Mouse (Mus musculus) hindbrain, embryonic 12.5 days (tissue): ENCODE results near the gene Ankrd12. TPM values are rescaled to one million over a fixed set of nuclear protein-coding genes. Genes with fewer than 3 reads are reported as not detected.

Experiments used
- ATAC-seq: fragments of 200-750 bp; cut with Nextera tagmentation; 2 replicates; pipeline ENCODE4 v1.8.0; 2017; ENCODE audit warnings: moderate TSS enrichment; ENCODE audit not compliant: low FRiP score
- H3K27ac ChIP-seq: fragments of 300-500 bp; sonication (generic); 2 replicates; pipeline ENCODE4 v1.5.1; 2016; ENCODE audit warnings: mild to moderate bottlenecking
- H3K27me3 ChIP-seq: fragments of 300-500 bp; sonication (generic); 2 replicates; pipeline ENCODE4 v1.6.1; 2016; ENCODE audit warnings: mild to moderate bottlenecking
- H3K36me3 ChIP-seq: fragments of 300-500 bp; sonication (generic); 2 replicates; pipeline ENCODE4 v1.6.1; 2016; ENCODE audit warnings: mild to moderate bottlenecking
- H3K4me1 ChIP-seq: fragments of 300-500 bp; sonication (generic); 2 replicates; pipeline ENCODE4 v1.6.1; 2016
- H3K4me2 ChIP-seq: fragments of 300-500 bp; sonication (generic); replicated peaks from 2 replicates; pipeline ENCODE4 v1.6.1; 2016; ENCODE audit warnings: mild to moderate bottlenecking
- H3K4me3 ChIP-seq: fragments of 300-500 bp; sonication (generic); 2 replicates; pipeline ENCODE4 v1.5.1; 2016; ENCODE audit warnings: mild to moderate bottlenecking
- H3K9ac ChIP-seq: fragments of 300-500 bp; sonication (generic); 2 replicates; pipeline ENCODE4 v1.6.1; 2016; ENCODE audit warnings: mild to moderate bottlenecking, moderate library complexity
- H3K9me3 ChIP-seq: fragments of 300-500 bp; sonication (generic); replicated peaks from 2 replicates; pipeline ENCODE4 v1.6.1; 2016; ENCODE audit warnings: mild to moderate bottlenecking
- WGBS: fragments of 180-500 bp; shearing (Covaris S2); methylation state at CpG from one replicate; pipeline ENCODE4 v1.1.7; 2016; 5-methylcytosine and 5-hydroxymethylcytosine counted together
- polyA plus RNA-seq: library from polyadenylated mRNA; unstranded; fragments of >200 nt; fragmentation: Nextera tagmentation; extraction: Ambion mirVana; gene quantifications from 2 replicates; pipeline ENCODE4 v1.2.1, GENCODE M21; 2016

The Ankrd12 gene
- polyA plus RNA-seq, result 70.7 and 78.1 TPM in 2 replicates

DNA sequence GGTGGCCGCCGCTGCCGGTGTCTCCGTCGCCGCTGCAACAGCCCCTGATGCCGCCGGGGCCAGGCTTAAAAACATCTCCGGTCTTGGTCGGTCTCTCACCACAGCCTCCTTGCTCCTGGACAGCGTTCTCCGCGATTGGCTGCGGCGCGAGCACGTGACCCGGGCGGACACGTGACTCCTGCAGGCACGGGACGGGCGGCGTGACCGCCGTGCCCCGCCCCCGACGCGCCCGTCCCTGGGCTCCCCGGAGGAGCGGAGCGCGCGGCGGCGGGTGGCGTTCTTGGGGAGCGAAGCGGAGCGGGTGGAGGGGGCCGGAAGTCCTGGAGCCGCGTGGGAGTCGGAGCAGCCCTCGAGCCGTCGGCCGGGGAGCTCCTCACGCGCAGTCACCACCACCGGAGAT, at the start of gene Ankrd12:
Gene Ankrd12, minus strand, starts transcription at position 156 of the 400 bp plus-strand sequence.
- 0 out of 2 replicates have a peak, but pooled peaks cover 3% of the 10 kb centered on the region for H3K27me3 ChIP-seq
- peak within 1 kb of the TSS; percentile 88 for H3K4me3 ChIP-seq
- H3K9me3 ChIP-seq, result no peaks in the 10 kb centered on the region
- peaks cover 17% of the 10 kb centered on the region; the same call in 1 of the 2 replicates for H3K4me1 ChIP-seq
- ATAC-seq, result peak; percentile 98
- H3K27ac ChIP-seq, result peak within 1 kb of the TSS; percentile 95
- peaks cover 15% of the 10 kb centered on the region for H3K36me3 ChIP-seq
- H3K9ac ChIP-seq, result peak within 1 kb of the TSS; percentile 81
- H3K4me2 ChIP-seq, result peak within 1 kb of the TSS; percentile 85
- under 1% methylated on average over 53 of the region's 53 CpGs for WGBS

DNA sequence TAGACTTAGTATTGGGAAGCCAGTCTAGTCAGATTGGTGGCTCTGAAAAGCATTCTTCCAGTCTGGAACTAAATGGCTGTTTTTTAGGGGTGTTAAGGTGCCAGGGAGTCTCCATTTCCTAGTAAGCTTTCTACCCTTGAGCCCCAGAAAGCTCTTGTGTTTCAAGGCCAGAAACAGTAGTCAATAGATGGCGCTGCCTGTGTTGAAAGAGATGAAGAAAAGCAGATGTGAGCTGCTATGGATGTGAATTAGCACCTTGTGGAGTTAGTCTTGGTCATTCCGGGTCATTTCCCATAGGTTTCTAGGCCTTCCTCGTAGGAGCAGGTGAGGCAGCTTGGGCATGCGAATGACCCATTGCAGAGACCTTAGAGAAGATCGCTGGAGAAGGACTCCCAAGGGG, 48.3 kb upstream of the Ankrd12 start:
- WGBS, result 77% methylated on average over 5 of the region's 5 CpGs
- H3K9ac ChIP-seq, result no peak overlapping the region
- no peak overlapping the region for H3K4me3 ChIP-seq
- no peak for ATAC-seq
- peaks cover 14% of the 10 kb centered on the region for H3K36me3 ChIP-seq
- no peak overlapping the region for H3K27ac ChIP-seq
- peaks cover 7% of the 10 kb centered on the region for H3K4me1 ChIP-seq
- H3K27me3 ChIP-seq, result no peaks in the 10 kb centered on the region
- H3K9me3 ChIP-seq, result no peaks in the 10 kb centered on the region
- H3K4me2 ChIP-seq, result no peak overlapping the region

DNA sequence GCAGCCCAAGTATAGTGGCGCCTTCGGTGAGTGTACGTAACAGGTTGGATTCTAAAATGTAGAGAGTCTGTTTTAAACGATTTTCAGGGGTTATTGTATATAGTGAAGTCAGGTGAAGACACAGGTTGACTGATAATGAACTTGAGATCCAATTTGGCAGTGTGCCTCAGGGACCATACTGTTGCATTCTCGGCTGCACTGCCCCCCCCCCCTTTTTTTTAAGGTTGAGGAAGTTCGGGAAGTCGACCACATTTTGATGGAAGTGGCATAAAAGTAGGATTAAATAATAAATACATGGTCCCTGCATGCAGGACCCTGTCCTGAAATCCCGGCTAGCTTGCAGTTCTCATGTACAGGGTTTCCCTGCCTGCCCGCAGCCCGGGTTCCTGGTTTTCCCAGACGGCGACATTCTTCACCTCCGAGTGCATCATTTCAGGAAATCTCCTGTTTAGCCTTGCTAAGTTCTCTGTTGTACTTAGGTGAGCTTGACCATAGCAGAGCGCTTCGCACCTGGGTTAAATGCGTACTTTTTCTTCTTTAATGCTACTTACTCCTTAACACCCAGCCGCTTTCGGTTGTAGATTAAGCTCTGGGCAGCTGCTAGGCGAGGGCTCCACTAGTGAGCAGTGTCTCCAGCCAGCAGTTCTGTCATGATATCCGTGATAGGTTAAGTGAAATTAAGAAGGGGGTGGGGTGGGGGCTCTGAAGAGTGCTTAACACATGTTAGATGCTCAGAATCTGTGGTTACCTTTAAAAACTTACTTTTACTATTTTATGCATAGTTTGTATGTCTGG, 47.1 kb upstream of the Ankrd12 start:
- peak overlapping the region; percentile 70; the same call in 1 of the 2 replicates for H3K27ac ChIP-seq
- H3K9me3 ChIP-seq, result no peaks in the 10 kb centered on the region
- peak overlapping the region; percentile 77 for H3K9ac ChIP-seq
- peaks cover 7% of the 10 kb centered on the region for H3K4me1 ChIP-seq
- peak overlapping the region; percentile 81 for H3K4me3 ChIP-seq
- no peaks in the 10 kb centered on the region for H3K27me3 ChIP-seq
- ATAC-seq, result peak; percentile 24; the same call in 1 of the 2 replicates
- peak overlapping the region; percentile 67 for H3K4me2 ChIP-seq
- 2% methylated on average over 20 of the region's 20 CpGs for WGBS
- peaks cover 22% of the 10 kb centered on the region for H3K36me3 ChIP-seq

- peak; percentile 80 for ATAC-seq
- Histone ChIP-seq H3K9ac (peak within 1 kb of the TSS; percentile 77), H3K4me2 (peak within 1 kb of the TSS; percentile 67), H3K27me3 (no peaks in the 10 kb centered on the region), H3K27ac (peak within 1 kb of the TSS; percentile 70; the same call in 1 of the 2 replicates), H3K9me3 (no peaks in the 10 kb centered on the region), H3K36me3 (peaks cover 25% of the 10 kb centered on the region), H3K4me3 (peak within 1 kb of the TSS; percentile 81), H3K4me1 (peaks cover 7% of the 10 kb centered on the region)
- WGBS, result 6% methylated on average over 45 of the region's 45 CpGs
Observed at GRCm38 (mm10) chr17:66123066-66123815, 46.4 kb upstream of the Ankrd12 start, which contains the start of gene Ddx11. Gene Ddx11 (plus strand): TSS chr17:66123520.

DNA sequence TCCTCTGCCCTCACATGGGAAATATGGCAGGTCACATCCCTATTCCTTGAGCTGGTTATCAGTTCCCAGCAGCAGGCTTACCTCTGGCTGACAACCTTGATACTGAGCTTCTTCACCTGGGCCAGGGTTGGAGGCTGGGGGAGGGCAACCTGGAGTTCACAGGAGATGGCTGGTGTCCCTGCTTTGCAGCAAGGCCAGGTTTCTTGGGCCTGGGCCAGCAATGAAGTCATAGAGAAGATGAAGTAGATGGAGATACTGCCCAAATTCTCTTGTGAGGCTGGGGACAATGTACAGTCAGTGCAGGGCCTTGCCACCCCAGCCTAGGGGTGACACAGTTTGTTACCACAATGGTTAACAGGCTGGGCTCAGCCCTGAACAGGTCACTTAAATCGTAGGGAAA, 43.8 kb upstream of the Ankrd12 start:
- Histone ChIP-seq H3K27ac (no peak overlapping the region), H3K4me1 (peaks cover 7% of the 10 kb centered on the region), H3K4me2 (no peak overlapping the region), H3K4me3 (no peak overlapping the region), H3K9me3 (no peaks in the 10 kb centered on the region), H3K9ac (no peak overlapping the region), H3K27me3 (no peaks in the 10 kb centered on the region), H3K36me3 (peaks cover 42% of the 10 kb centered on the region)
- ATAC-seq, result no peak
- WGBS, result 87% methylated on average over 1 of the region's 1 CpGs

DNA sequence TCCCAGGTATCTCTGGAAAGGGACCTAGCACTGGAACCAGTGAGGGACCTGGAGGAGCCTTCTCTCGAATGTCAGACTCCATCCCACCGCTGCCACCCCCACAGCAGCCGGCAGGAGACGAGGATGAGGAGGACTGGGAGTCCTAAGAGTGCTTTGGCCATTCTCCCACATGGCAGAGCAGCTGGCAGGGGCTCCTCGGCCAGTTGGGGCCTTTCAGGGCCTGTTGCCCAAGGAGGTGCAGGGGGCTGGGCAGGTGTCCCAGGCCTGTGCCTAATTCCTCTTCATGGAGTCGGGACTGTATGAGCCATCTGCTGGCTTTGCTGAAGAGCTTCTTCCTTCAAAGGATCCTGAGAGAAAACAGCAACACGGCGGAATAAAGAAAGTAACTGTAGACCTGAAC, 42.1 kb upstream of the Ankrd12 start:
- no peak overlapping the region for H3K4me3 ChIP-seq
- H3K27ac ChIP-seq, result no peak overlapping the region
- H3K9me3 ChIP-seq, result no peaks in the 10 kb centered on the region
- H3K36me3 ChIP-seq, result peaks cover 59% of the 10 kb centered on the region
- no peak overlapping the region for H3K4me2 ChIP-seq
- H3K4me1 ChIP-seq, result peaks cover 3% of the 10 kb centered on the region
- no peak for ATAC-seq
- H3K9ac ChIP-seq, result no peak overlapping the region
- no peaks in the 10 kb centered on the region for H3K27me3 ChIP-seq
- WGBS, result 92% methylated on average over 8 of the region's 8 CpGs

DNA sequence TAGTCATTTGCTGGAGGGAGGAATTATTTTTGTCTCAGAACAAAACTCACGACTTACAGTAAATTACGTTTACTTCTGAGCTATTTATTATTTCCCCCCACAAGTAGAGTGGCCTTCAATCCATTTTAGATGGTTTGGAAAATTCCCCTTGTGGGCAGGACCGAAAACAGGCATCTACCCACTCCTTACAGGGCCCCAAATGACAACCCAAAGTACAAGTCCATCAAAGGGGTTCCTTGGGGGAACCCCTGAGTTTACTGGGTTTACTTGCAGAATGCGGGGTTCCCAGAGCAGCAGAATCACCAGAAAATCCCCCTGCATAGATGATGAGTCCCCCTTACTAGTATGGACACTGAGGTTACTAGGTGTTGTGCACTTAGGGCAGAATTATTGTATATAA, 35.3 kb upstream of the Ankrd12 start:
- Histone ChIP-seq H3K4me3 (peak overlapping the region; percentile 84), H3K27ac (no peak overlapping the region), H3K4me2 (peak overlapping the region; percentile 66), H3K9me3 (no peaks in the 10 kb centered on the region), H3K27me3 (no peaks in the 10 kb centered on the region), H3K4me1 (peaks cover 12% of the 10 kb centered on the region), H3K36me3 (peaks cover 35% of the 10 kb centered on the region), H3K9ac (peak overlapping the region; percentile 80)
- 49% methylated on average over 4 of the region's 4 CpGs for WGBS
- ATAC-seq, result no peak

GRCm38 (mm10) chr17:66111402-66111959, 34.6 kb upstream of the Ankrd12 start, which contains the start of gene Washc1:
Gene Washc1 (plus strand): TSS chr17:66111545.
- Histone ChIP-seq H3K36me3 (peaks cover 28% of the 10 kb centered on the region), H3K27ac (peak within 1 kb of the TSS; percentile 73), H3K9me3 (no peaks in the 10 kb centered on the region), H3K4me2 (peak within 1 kb of the TSS; percentile 66), H3K9ac (peak within 1 kb of the TSS; percentile 80), H3K4me1 (peaks cover 12% of the 10 kb centered on the region), H3K27me3 (no peaks in the 10 kb centered on the region), H3K4me3 (peak within 1 kb of the TSS; percentile 84)
- WGBS, result under 1% methylated on average over 38 of the region's 41 CpGs
- peak; percentile 97 for ATAC-seq

- 48% methylated on average over 6 of the region's 6 CpGs for WGBS
- no peak overlapping the region for H3K27ac ChIP-seq
- H3K9me3 ChIP-seq, result no peaks in the 10 kb centered on the region
- peak; percentile 20; the same call in 1 of the 2 replicates for ATAC-seq
- peak overlapping the region; percentile 80 for H3K9ac ChIP-seq
- H3K27me3 ChIP-seq, result no peaks in the 10 kb centered on the region
- H3K4me3 ChIP-seq, result peak overlapping the region; percentile 84
- peaks cover 12% of the 10 kb centered on the region for H3K4me1 ChIP-seq
- peak overlapping the region; percentile 66 for H3K4me2 ChIP-seq
- peaks cover 21% of the 10 kb centered on the region for H3K36me3 ChIP-seq
Observed at GRCm38 (mm10) chr17:66110746-66111145, 33.9 kb upstream of the Ankrd12 start.

DNA sequence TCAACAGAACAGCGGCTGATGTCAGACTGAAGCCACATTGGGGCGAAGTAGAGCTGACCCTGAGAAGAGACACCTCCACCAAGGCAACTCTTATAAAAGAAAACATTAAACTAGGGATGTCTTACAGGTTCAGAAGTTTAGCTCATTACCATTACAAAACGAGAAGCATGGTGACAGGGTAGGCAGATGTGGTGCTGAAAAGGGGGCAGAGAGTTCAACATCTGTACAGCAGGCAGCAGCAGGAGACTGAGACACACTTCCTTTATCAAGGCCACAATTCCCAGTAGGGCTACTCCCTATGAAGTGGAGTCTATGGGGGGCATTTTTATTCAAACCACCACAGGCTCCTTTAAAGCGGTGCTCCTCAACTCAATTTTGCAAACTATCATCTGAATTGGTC, 31.3 kb upstream of the Ankrd12 start:
- no peak overlapping the region for H3K9ac ChIP-seq
- no peak for ATAC-seq
- no peaks in the 10 kb centered on the region for H3K36me3 ChIP-seq
- no peak overlapping the region for H3K27ac ChIP-seq
- no peak overlapping the region for H3K4me3 ChIP-seq
- H3K27me3 ChIP-seq, result no peaks in the 10 kb centered on the region
- H3K4me1 ChIP-seq, result peaks cover 12% of the 10 kb centered on the region
- 80% methylated on average over 4 of the region's 4 CpGs for WGBS
- H3K9me3 ChIP-seq, result no peaks in the 10 kb centered on the region
- no peak overlapping the region for H3K4me2 ChIP-seq

DNA sequence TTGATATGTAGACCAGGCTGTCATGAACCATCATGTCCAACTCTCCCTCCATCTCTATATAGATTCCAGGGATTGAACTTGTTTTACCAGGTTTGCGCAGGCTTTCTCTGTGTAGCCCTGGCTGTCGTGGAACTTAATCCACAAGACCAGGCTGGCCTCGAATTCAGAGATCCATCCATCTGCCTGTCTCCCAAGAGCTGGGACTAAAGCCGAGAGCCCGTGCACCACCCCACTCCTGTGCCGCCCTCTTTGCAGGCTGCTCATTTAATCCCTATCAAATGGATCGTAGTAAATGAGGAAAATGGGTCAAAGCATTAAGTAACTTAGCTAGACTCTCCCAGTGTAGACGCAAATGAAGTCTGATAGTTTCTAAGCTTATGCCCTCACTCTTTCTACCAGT, 30.6 kb upstream of the Ankrd12 start:
- 66% methylated on average over 8 of the region's 8 CpGs for WGBS
- no peak overlapping the region for H3K9ac ChIP-seq
- no peaks in the 10 kb centered on the region for H3K27me3 ChIP-seq
- H3K4me1 ChIP-seq, result peaks cover 10% of the 10 kb centered on the region
- no peaks in the 10 kb centered on the region for H3K36me3 ChIP-seq
- ATAC-seq, result no peak
- H3K4me2 ChIP-seq, result no peak overlapping the region
- no peak overlapping the region for H3K27ac ChIP-seq
- H3K4me3 ChIP-seq, result no peak overlapping the region
- H3K9me3 ChIP-seq, result no peaks in the 10 kb centered on the region
